Mouse (Mus musculus) CH12.LX (cell line): Measurements from ENCODE around the gene Apopt1. TPM values are rescaled to one million over a fixed set of nuclear protein-coding genes. Genes with fewer than 3 reads are reported as not detected.

Experiments
- DNase-seq: peaks from one replicate; pipeline ENCODE4 v3.0.0-alpha.2; 2013; ENCODE audit errors: extremely low read depth
- H3K27ac ChIP-seq: 2 replicates; pipeline ENCODE4 v1.5.1; 2012; ENCODE audit warnings: low read depth, mild to moderate bottlenecking, control low read depth, moderate library complexity; ENCODE audit not compliant: insufficient read depth
- H3K27me3 ChIP-seq: replicated peaks from 2 replicates; pipeline ENCODE3; 2012; ENCODE audit warnings: inconsistent platforms
- H3K36me3 ChIP-seq, 2 experiments: replicated peaks in 1 of 2; 2 replicates each; pipeline versions ENCODE3 to v1.6.1; 2012; ENCODE audit warnings: inconsistent platforms in 1 of 2, low read length in 1 of 2, mild to moderate bottlenecking in 1 of 2, mixed read lengths in 1 of 2, moderate library complexity in 1 of 2; ENCODE audit not compliant: control insufficient read depth in 1 of 2, insufficient read depth in 1 of 2
- H3K4me1 ChIP-seq, 2 experiments: 2 replicates each; pipeline ENCODE4 v1.6.1; 2012; ENCODE audit warnings: inconsistent platforms in 1 of 2, moderate library complexity in 1 of 2; ENCODE audit not compliant: insufficient read depth in 2 of 2, control insufficient read depth in 1 of 2
- H3K4me2 ChIP-seq: 2 replicates; pipeline ENCODE4 v1.6.1; 2012; ENCODE audit warnings: low read depth, mild to moderate bottlenecking, control low read depth; ENCODE audit not compliant: poor library complexity, insufficient read depth, severe bottlenecking
- H3K4me3 ChIP-seq, 3 experiments: fragments of 150-350 bp in 1 of 3; sonication (generic) in 1 of 3; replicated peaks in 1 of 3; 2 replicates each; pipeline versions ENCODE3 to v1.5.1; 2011 to 2012; ENCODE audit warnings: low read depth in 2 of 3, low read length in 2 of 3, mild to moderate bottlenecking in 2 of 3, moderate library complexity in 2 of 3, control low read depth in 1 of 3, improper control_type of control experiment in 1 of 3, inconsistent platforms in 1 of 3, mixed read lengths in 1 of 3; ENCODE audit not compliant: poor library complexity in 1 of 3
- H3K79me2 ChIP-seq: replicated peaks from 2 replicates; pipeline ENCODE4 v1.6.1; 2012; ENCODE audit warnings: mild to moderate bottlenecking, moderate library complexity; ENCODE audit not compliant: control insufficient read depth, poor library complexity, insufficient read depth, severe bottlenecking; ENCODE audit errors: extremely low read depth
- H3K9ac ChIP-seq: 2 replicates; pipeline ENCODE4 v1.6.1; 2012; ENCODE audit warnings: low read depth, mild to moderate bottlenecking, control low read depth, moderate library complexity; ENCODE audit not compliant: insufficient read depth
- H3K9me3 ChIP-seq: replicated peaks from 2 replicates; pipeline ENCODE3; 2012; ENCODE audit warnings: low read length, inconsistent platforms, mixed read lengths
- BHLHE40 ChIP-seq: IDR thresholded peaks from 2 replicates; pipeline ENCODE4 v1.6.1; 2011; ENCODE audit warnings: mild to moderate bottlenecking, low read depth, low read length, improper control_type of control experiment
- CHD1 ChIP-seq: IDR thresholded peaks from 2 replicates; pipeline ENCODE4 v1.6.1; 2012; ENCODE audit warnings: low read depth, low read length, improper control_type of control experiment, inconsistent platforms
- CTCF ChIP-seq, 2 experiments: IDR thresholded peaks in 1 of 2; conservative IDR thresholded peaks in 1 of 2; 2 replicates each; pipeline ENCODE4 v1.5.1; 2011 to 2012; ENCODE audit warnings: low read depth in 2 of 2, low read length in 2 of 2, improper control_type of control experiment in 1 of 2, inconsistent platforms in 1 of 2, mild to moderate bottlenecking in 1 of 2, moderate library complexity in 1 of 2
- E2F4 ChIP-seq: IDR thresholded peaks from 2 replicates; pipeline ENCODE4 v1.6.1; 2011; ENCODE audit warnings: low read depth, low read length, improper control_type of control experiment; ENCODE audit not compliant: insufficient replicate concordance
- ELF1 ChIP-seq: IDR thresholded peaks from 2 replicates; pipeline ENCODE4 v1.6.1; 2014; ENCODE audit warnings: low read depth, mild to moderate bottlenecking, inconsistent platforms, low read length, improper control_type of control experiment
- EP300 ChIP-seq: IDR thresholded peaks from 2 replicates; pipeline ENCODE4 v1.6.1; 2011; ENCODE audit warnings: low read length, improper control_type of control experiment
- ETS1 ChIP-seq: conservative IDR thresholded peaks from 2 replicates; pipeline ENCODE4 v1.6.1; 2012; ENCODE audit warnings: low read depth, mild to moderate bottlenecking, inconsistent platforms, low read length, improper control_type of control experiment, moderate library complexity
- HCFC1 ChIP-seq: IDR thresholded peaks from 2 replicates; pipeline ENCODE4 v1.6.1; 2012; ENCODE audit warnings: low read depth, mild to moderate bottlenecking, inconsistent platforms, low read length, improper control_type of control experiment
- IRF4 ChIP-seq: IDR thresholded peaks from 2 replicates; pipeline ENCODE4 v1.6.1; 2014; ENCODE audit warnings: low read depth, mild to moderate bottlenecking, inconsistent platforms, low read length, improper control_type of control experiment
- MAFK ChIP-seq: IDR thresholded peaks from 2 replicates; pipeline ENCODE4 v1.6.1; 2011; ENCODE audit warnings: low read length, improper control_type of control experiment; ENCODE audit not compliant: insufficient replicate concordance
- MAX ChIP-seq: IDR thresholded peaks from 2 replicates; pipeline ENCODE4 v1.6.1; 2011; ENCODE audit warnings: low read length, improper control_type of control experiment
- MAZ ChIP-seq: IDR thresholded peaks from 2 replicates; pipeline ENCODE4 v1.6.1; 2012; ENCODE audit warnings: low read depth, mild to moderate bottlenecking, inconsistent platforms, low read length, improper control_type of control experiment, moderate library complexity
- MYC ChIP-seq: IDR thresholded peaks from 2 replicates; pipeline ENCODE4 v1.6.1; 2011; ENCODE audit warnings: low read depth, mild to moderate bottlenecking, improper control_type of control experiment, low read length
- NRF1 ChIP-seq: IDR thresholded peaks from 2 replicates; pipeline ENCODE4 v1.6.1; 2014; ENCODE audit warnings: low read depth, mild to moderate bottlenecking, inconsistent platforms, low read length, improper control_type of control experiment, moderate library complexity
- PAX5 ChIP-seq: IDR thresholded peaks from 2 replicates; pipeline ENCODE4 v1.6.1; 2012; ENCODE audit warnings: low read length, inconsistent platforms, mixed read lengths
- POLR2A ChIP-seq: IDR thresholded peaks from 2 replicates; pipeline ENCODE4 v1.6.1; 2011; ENCODE audit warnings: low read depth, mild to moderate bottlenecking, improper control_type of control experiment, low read length
- RAD21 ChIP-seq: IDR thresholded peaks from 2 replicates; pipeline ENCODE4 v1.6.1; 2011; ENCODE audit warnings: low read depth, mild to moderate bottlenecking, low read length, improper control_type of control experiment, moderate library complexity
- TBP ChIP-seq: conservative IDR thresholded peaks from 2 replicates; pipeline ENCODE4 v1.6.1; 2011; ENCODE audit warnings: low read depth, low read length, improper control_type of control experiment
- UBTF ChIP-seq: IDR thresholded peaks from 2 replicates; pipeline ENCODE4 v1.6.1; 2012; ENCODE audit warnings: low read depth, mild to moderate bottlenecking, inconsistent platforms, low read length, improper control_type of control experiment, moderate library complexity
- USF2 ChIP-seq: conservative IDR thresholded peaks from 2 replicates; pipeline ENCODE4 v1.6.1; 2011; ENCODE audit warnings: low read depth, low read length, improper control_type of control experiment
- ZNF384 ChIP-seq: IDR thresholded peaks from 2 replicates; pipeline ENCODE4 v1.6.1; 2012; ENCODE audit warnings: low read depth, low read length, improper control_type of control experiment, inconsistent platforms
- dilution Hi-C: fragments of 300-500 bp; cut with MboI; formaldehyde crosslinking; loops from 2 replicates; pipeline ENCODE4 v1.14.3; 2020; ENCODE audit warnings: low sequenced_read_pairs; ENCODE audit not compliant: extremely low pct_unique_long_range_greater_than_20kb, extremely low pct_ligation_motif_present
- in situ Hi-C: fragments of 300-500 bp; cut with MboI; formaldehyde crosslinking; loops from 3 replicates; pipeline ENCODE4 v1.14.3; 2019; ENCODE audit warnings: low sequenced_read_pairs, low pct_ligation_motif_present, low pct_unique_long_range_greater_than_20kb, mixed read lengths
- polyA plus RNA-seq: library from polyadenylated mRNA; unstranded; fragments of >175 nt; gene quantifications from 2 replicates; pipeline ENCODE4 v1.2.1, GENCODE M21; 2012; ENCODE audit warnings: low read depth; ENCODE audit not compliant: insufficient read length
- total RNA-seq, 2 experiments: library from RNA; depleted of rRNA; stranded (reverse); fragments of 300-350 nt in 1 of 2; fragments of >200 nt in 1 of 2; gene quantifications; 2 replicates each; pipeline ENCODE4 v1.2.3; 2012 to 2014

Apopt1 gene
- total and polyA plus RNA-seq, 3 experiments: 36.0 to 49.1 (median 43.6) TPM

- no peaks in the 10 kb centered on the region for H3K9me3 ChIP-seq
- in situ Hi-C loops (loop anchor here (5.0 kb wide), 1 partner anchor 42 kb away; no protein-coding TSS in a partner anchor), dilution Hi-C loops (no loop called here)
- H3K9ac ChIP-seq: no peak overlapping the region
- peak overlapping the region; percentile 83 for H3K27ac ChIP-seq
- H3K4me3 ChIP-seq: peak overlapping the region in 1 of 3 experiments; percentile 4
- H3K27me3 ChIP-seq: no peaks in the 10 kb centered on the region
- TF ChIP-seq ZNF384: no peak
- 0 out of 2 replicates have a peak, but pooled peaks have one; percentile 46 for TF ChIP-seq ETS1
- TF ChIP-seq CHD1: no peak
- TF ChIP-seq MAX: no peak
- TF ChIP-seq USF2: 0 out of 2 replicates have a peak, but pooled peaks have one; percentile 17
- TF ChIP-seq BHLHE40: peak; percentile 79
- DNase-seq: no peak
- H3K4me1 ChIP-seq: peaks cover 31 to 84% of the 10 kb centered on the region in 2 experiments
- H3K36me3 ChIP-seq: peaks cover 39 to 84% of the 10 kb centered on the region in 2 experiments
- peak overlapping the region; percentile 24 for H3K4me2 ChIP-seq
- H3K79me2 ChIP-seq: no peaks in the 10 kb centered on the region; the same call in 1 of the 2 replicates
Observed at GRCm38 (mm10) chr12:111795180-111795895, 82.3 kb downstream of the Apopt1 start.

GRCm38 (mm10) chr12:111797251-111797650, 84.2 kb downstream of the Apopt1 start:
- in situ Hi-C loops: loop anchor here (5.0 kb wide), 1 partner anchor 40 kb away; no protein-coding TSS in a partner anchor
- Histone ChIP-seq H3K27ac (no peak overlapping the region), H3K4me3 (no peak overlapping the region), H3K36me3 (peaks cover 41 to 84% of the 10 kb centered on the region in 2 experiments), H3K9me3 (no peaks in the 10 kb centered on the region), H3K4me2 (no peak overlapping the region), H3K27me3 (no peaks in the 10 kb centered on the region), H3K79me2 (no peaks in the 10 kb centered on the region), H3K4me1 (peaks cover 26 to 65% of the 10 kb centered on the region in 2 experiments), H3K9ac (no peak overlapping the region)
- TF ChIP-seq MAZ (no peak), CTCF (conservative IDR thresholded peaks at IDR 0.05 in 1 of 2, IDR thresholded peaks at IDR 0.05 in 1 of 2; ENCODE audit: low read depth in 2 of 2, low read length in 2 of 2) (no peak), ETS1 (no peak), NRF1 (no peak), E2F4 (no peak), PAX5 (no peak), HCFC1 (no peak), ELF1 (no peak), POLR2A (no peak), MAFK (no peak), TBP (no peak), MYC (no peak), UBTF (no peak), IRF4 (no peak), RAD21 (no peak), EP300 (no peak)
- dilution Hi-C loops: no loop called here
- DNase-seq: no peak
